Mouse (Mus musculus) thymus, postnatal 14 days (tissue): ENCODE results near the gene Flad1.
A peak's percentile ranks its signal among the peaks of the same experiment; 100 is the strongest.

Experiments used
- DNase-seq: peaks from one replicate; pipeline ENCODE4 v3.0.0; 2021

Flad1 gene

GRCm38 (mm10) chr3:89380711-89381110 is 31.0 kb downstream of the Flad1 start:
- DNase-seq = no peak

DNA sequence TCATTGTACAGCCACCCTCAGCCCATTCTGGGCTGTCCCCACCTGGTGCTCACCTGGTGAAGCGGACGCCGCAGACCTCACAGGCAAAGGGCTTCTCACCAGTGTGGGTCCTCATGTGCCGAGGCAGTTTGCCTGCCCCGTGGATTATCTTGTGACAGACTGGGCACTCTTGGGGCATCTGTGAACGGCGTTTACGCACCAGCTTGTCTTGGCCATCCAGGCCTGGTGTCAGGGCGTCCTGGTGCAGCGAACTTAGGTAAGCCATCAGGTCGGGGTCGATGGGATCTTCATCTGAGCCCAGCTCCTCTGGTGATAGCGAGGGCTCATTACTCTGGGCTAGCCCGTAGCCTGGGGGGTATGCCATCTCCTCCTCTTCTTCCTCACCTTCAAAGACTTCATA is 31.4 kb downstream of the Flad1 start:
- no peak for DNase-seq

GRCm38 (mm10) chr3:89379388-89380131 is 32.1 kb downstream of the Flad1 start:
- peak; percentile 71 for DNase-seq

DNA sequence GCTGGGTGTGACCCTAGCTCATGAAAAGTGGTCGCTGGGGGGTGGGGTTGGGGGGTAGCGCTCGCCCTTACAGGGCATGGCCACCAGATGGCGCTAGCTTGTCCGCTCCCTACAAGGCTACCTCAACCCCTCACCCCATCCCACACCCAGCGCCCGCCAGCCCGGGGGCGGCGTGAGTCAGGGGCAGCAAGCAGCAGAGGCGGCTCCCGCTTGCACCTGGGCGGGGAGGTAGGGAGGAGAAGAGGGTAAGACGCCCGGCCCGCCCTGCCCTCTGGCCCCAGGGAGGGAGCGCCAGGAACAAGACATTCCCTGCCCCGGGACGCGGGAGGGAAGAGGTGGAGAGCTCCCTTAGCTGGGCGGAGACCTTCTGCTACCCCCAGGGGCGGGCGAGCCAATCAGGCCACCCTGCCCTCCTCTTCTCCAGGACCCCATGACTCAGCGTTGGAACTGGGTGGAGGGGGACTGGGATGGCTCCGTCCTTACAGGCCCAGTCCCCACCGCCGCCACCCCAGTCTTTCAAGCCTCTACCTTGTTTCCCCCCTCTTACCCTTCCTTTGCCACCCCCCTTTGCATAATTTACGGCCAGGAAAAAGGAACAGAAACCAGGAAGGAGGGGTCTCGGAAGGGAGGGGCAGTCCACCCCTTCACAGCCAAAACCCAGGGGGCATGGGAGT is 33.1 kb downstream of the Flad1 start:
- DNase-seq = peak; percentile 81

DNA sequence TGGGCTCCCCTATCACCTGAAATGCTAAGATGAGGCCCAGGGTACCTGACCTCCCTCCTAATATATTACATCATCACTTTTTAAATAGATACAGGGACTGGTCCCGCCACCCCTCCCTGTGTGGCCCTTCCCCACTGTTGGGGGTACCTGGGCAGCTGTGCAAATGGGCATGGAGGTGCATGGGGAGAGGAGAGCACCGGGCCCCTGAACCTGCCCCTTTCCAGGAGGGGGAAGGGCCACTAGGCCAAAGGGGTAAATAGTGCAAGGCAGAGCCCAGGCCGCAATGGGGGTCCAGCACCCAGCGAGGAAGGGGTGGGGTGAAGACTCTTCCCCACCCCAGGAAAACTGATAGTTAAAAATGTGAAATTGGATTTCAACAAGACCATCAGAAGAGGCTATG is 33.8 kb downstream of the Flad1 start:
- no peak for DNase-seq

- no peak for DNase-seq
Observed at GRCm38 (mm10) chr3:89373581-89374231, 38.0 kb downstream of the Flad1 start.

GRCm38 (mm10) chr3:89367338-89367737 is 44.3 kb downstream of the Flad1 start:
- no peak for DNase-seq

DNA sequence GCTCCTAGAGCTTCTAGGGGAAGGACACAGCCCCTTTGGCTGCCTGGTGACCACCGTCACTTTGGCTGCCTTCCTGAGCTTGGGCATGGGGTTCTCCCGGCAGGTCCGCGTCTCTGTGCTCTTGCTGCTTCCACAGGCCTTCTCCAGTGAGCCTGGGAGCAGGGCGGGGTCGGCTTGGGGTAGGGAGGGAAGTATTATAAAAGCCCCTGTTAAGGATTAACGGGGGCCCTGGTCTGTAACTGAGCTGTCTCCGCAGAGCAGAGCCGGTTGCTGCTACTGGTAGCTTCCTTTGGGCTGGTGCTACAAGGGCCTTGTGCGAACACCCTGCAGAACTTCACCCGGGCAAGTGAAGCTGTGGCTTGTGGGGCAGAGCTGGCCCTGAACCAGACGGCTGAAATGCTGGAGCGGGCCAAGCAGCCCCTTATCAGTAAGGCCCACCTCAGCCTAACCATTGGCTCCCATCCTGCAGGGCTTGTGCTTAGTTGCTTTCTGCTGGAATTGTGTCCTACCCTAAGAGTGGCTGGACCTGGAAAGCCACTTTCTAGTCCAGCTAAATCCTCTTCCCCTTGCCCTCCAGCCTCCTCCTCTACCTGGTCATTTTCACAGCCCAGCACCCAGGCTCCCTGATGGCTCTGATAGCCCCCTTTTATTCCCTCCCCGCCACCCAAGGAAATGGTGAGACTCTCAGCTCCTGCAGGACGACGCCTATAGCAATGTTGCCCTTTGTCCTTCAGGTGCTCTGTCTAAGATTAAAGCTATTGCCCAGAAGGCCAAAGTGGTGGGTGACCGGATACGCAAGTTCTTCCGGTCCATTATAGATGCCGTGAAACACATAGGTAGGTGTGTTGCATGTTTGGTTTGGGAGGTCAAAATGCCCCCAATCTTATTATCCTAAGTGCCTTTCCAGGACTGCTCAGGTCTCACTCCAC is 45.9 kb downstream of the Flad1 start:
- DNase-seq = no peak

DNA sequence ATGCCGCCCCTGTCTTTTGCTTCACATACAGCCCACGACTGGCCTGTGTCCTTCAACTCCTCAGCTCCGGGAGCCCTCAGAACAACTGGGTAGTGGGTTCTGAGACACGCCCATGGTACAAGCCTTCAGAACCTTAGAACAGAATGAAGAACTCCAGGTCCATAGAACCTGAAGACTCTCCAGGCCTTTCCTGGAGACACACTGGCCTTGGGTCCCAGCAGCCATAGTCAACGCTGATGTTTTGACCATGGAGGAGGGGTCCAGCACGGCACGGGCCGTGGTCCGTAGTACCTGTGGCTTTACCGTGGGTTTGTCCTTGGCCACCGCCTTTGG is 46.6 kb downstream of the Flad1 start, which contains the start of gene Dcst1:
Gene Dcst1 (minus strand): TSS at position 101 of the 333 bp plus-strand sequence.
- DNase-seq = no peak

- DNase-seq = no peak
Observed at GRCm38 (mm10) chr3:89364631-89365030, 47.0 kb downstream of the Flad1 start.

DNA sequence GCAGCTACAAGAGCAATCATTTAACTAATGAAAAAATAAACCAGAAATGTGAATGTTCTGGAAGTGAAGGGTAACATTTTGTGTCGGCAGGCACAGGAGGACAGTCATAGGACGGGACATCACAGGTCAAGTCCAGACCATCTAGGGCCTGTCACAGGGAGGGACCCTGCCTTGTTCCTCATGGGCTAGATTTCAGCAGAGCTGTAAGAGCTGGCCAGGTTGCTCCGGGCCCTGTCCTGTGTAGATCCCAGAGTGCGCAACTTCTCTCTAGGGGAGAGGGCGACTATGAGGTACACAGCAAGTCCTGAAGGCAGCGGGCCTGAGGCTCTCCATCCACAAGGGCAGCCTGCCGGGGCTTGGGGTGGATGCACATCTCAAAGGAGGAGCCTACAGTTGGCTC is 50.0 kb downstream of the Flad1 start, which contains the start of gene Dcst2:
Gene Dcst2 (plus strand): TSS at position 301 of the 400 bp plus-strand sequence.
- DNase-seq = no peak

- no peak for DNase-seq
Observed at GRCm38 (mm10) chr3:89360237-89360636, 51.4 kb downstream of the Flad1 start.

DNA sequence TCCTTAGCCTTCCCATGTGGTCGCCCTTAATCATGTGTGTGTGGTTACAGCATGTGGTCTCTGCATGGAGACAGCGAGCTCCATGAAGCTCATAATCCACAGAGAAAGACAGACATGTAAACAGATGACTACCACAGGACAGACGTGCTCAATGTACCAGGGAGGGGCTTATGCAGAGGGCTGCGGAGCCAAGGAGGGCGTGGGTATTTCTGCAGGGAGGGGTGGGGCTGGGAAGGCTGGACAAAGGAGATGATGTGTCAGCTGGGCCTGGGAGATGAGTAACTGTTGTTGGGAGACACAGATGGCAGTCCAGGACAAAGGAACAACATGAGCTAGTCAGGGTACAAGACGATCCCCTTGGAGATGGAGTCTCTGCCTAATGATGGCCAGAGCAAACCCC is 52.0 kb downstream of the Flad1 start:
- DNase-seq = no peak

- DNase-seq = no peak
Observed at GRCm38 (mm10) chr3:89356029-89356428, 55.6 kb downstream of the Flad1 start.

DNA sequence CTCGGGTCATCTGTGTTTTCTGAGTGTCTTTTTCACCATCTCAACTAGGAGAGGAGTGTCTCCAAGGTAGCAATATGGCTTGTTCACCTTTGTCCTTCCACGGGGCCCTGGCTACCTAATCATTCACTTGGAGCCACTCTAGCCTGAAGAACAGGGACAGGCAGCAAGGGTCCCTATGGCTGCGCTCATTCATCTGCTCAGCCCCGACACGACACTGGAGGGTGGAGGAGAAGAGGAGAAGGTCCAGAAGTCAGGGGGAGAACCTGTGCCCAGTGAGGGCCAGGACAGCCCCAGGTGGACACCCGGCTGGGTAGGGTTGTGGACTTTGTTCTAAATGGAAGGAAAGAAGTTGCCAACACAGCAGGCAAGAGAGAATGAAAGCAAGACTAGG is 56.2 kb downstream of the Flad1 start:
- no peak for DNase-seq

GRCm38 (mm10) chr3:89354816-89355511 is 56.7 kb downstream of the Flad1 start:
- DNase-seq = peak; percentile 85

GRCm38 (mm10) chr3:89351271-89351670 is 60.4 kb downstream of the Flad1 start:
- DNase-seq = no peak
